ENCODE assay signal across 8 mouse cellular contexts in genomic region chr2:4717769-4718661, GRCm38 (mm10). TPM values are rescaled to one million over a fixed set of nuclear protein-coding genes. Genes with fewer than 3 reads are reported as not detected.
DNase-seq lines count a peak whose midpoint lies in the region; ATAC-seq and TF ChIP-seq lines count a peak whose summit lies in the region.

Gene Bend7, plus strand, starts transcription at chr2:4717831.

- H3K4me2 ChIP-seq in liver, postnatal 0 days (ENCODE audit: low read depth, low read length) = peak within 1 kb of the TSS; percentile 70

- H3K27me3 ChIP-seq in heart, embryonic 10.5 days (ENCODE audit: insufficient read depth, poor library complexity, severe bottlenecking) = peaks cover 36% of the 10 kb centered on the region
- H3K27me3 ChIP-seq in liver, postnatal 0 days (ENCODE audit: insufficient read depth, low read length) = peaks cover 31% of the 10 kb centered on the region

- no peaks in the 10 kb centered on the region for H3K36me3 ChIP-seq in heart, embryonic 10.5 days
- H3K36me3 ChIP-seq in liver, postnatal 0 days (replicated peaks; ENCODE audit: insufficient read depth, low read length) = no peaks in the 10 kb centered on the region

- H3K4me1 ChIP-seq in heart, embryonic 10.5 days = peaks cover 3% of the 10 kb centered on the region; the same call in 1 of the 2 replicates
- peaks cover 2% of the 10 kb centered on the region; the same call in 1 of the 2 replicates for H3K4me1 ChIP-seq in liver, postnatal 0 days (ENCODE audit: insufficient read depth)

- TF ChIP-seq EP300 in liver, postnatal 0 days (IDR thresholded peaks at IDR 0.05; ENCODE audit: low read depth) = no peak

- peak within 1 kb of the TSS; percentile 61 for H3K9ac ChIP-seq in liver, postnatal 0 days (replicated peaks)

- DNase-seq in layer of hippocampus, postnatal 10 days (ENCODE audit: low spot score in 2 of 2) = peak; percentile 23 to 46
- no peak for DNase-seq in layer of hippocampus, adult 8-10 months (ENCODE audit: low spot score in 2 of 2)
- peak; percentile 57 for DNase-seq in embryo, embryonic 10.5 days (ENCODE audit: low spot score)
- no peak for DNase-seq in heart, embryonic 10.5 days (ENCODE audit: low spot score)
- DNase-seq in kidney, adult 8-10 months = peak; percentile 14 to 35
- DNase-seq in liver, postnatal 0 days = peak; percentile 50
- DNase-seq in ovary, postnatal 14 days (ENCODE audit: low spot score) = peak; percentile 21
- no peak for DNase-seq in frontal cortex, postnatal 14 days (ENCODE audit: low spot score in 2 of 2)

- H3K4me3 ChIP-seq in heart, embryonic 10.5 days = peak within 1 kb of the TSS; percentile 83
- peak within 1 kb of the TSS; percentile 59 for H3K4me3 ChIP-seq in liver, postnatal 0 days (ENCODE audit: low read depth, low read length)

- no peak for TF ChIP-seq CTCF in liver, postnatal 0 days (IDR thresholded peaks at IDR 0.05; ENCODE audit: low read depth)

- H3K27ac ChIP-seq in heart, embryonic 10.5 days = peak within 1 kb of the TSS; percentile 85
- H3K27ac ChIP-seq in liver, postnatal 0 days (ENCODE audit: low read depth) = peak within 1 kb of the TSS; percentile 65

- WGBS in heart, embryonic 10.5 days = 2% methylated on average over 118 of the region's 124 CpGs
- 3% methylated on average over 78 of the region's 124 CpGs for WGBS in liver, postnatal 0 days (ENCODE audit: insufficient replicate concordance)

- ATAC-seq in liver, postnatal 0 days = peak; percentile 88

- H3K9me3 ChIP-seq in heart, embryonic 10.5 days = no peaks in the 10 kb centered on the region
- no peaks in the 10 kb centered on the region for H3K9me3 ChIP-seq in liver, postnatal 0 days (ENCODE audit: low read length)

RNA-seq across cellular contexts. Expression of gene Bend7, which starts in this region (rescaled TPM):
- 1 to 10 TPM; 2.4 to 3.1 TPM for total RNA-seq in layer of hippocampus, postnatal 10 days (2021)
- total RNA-seq in layer of hippocampus, adult 8-10 months (2022) = 1 to 10 TPM; 1.6 to 2.2 (median 1.9) TPM
- 1.8 TPM in 2 replicates for polyA plus RNA-seq in heart, embryonic 10.5 days (2016; fragmentation: Nextera tagmentation; extraction: Ambion mirVana)
- polyA plus RNA-seq in liver, postnatal 0 days (2015; fragmentation: Nextera tagmentation; extraction: Ambion mirVana) = 2.6 and 3.5 TPM in 2 replicates

Comparison
In these comparisons a context has a peak if more than half of its experiments do, and no peak if none do; other contexts are left out.
1. DNase-seq: peak in layer of hippocampus, postnatal 10 days (2 of 2), embryo, embryonic 10.5 days (single experiment), kidney, adult 8-10 months (2 of 2), liver, postnatal 0 days (single experiment) and ovary, postnatal 14 days (single experiment); none in layer of hippocampus, adult 8-10 months (0 of 2), heart, embryonic 10.5 days (single experiment) and frontal cortex, postnatal 14 days (0 of 2).